Mouse (Mus musculus) embryo, embryonic 9.5 days (tissue): ENCODE measurements around the gene B3gntl1.

Source experiments
- DNase-seq: peaks from one replicate; pipeline ENCODE4 v3.0.0-alpha.2; 2017; ENCODE audit errors: extremely low spot score

Gene B3gntl1

DNA sequence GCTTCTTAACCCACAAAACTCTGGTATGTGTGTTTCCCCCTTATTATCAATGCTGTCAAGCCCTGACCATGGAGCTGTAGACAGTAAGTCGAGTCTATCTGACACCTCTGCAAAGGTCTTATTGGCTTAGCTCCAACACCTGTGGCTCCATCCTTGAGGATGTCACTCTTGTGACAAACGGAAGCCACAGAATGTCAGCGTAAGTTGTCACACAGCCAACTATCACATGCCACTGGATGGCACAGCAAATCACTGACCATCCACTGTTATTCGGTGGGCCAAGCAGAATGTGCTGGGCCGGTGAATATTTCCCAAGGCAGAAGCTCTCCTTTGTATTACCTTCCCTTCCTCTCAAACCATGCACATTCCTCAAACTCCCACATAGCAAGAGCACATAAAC is 24.8 kb downstream of the B3gntl1 start:
- DNase-seq = no peak

DNA sequence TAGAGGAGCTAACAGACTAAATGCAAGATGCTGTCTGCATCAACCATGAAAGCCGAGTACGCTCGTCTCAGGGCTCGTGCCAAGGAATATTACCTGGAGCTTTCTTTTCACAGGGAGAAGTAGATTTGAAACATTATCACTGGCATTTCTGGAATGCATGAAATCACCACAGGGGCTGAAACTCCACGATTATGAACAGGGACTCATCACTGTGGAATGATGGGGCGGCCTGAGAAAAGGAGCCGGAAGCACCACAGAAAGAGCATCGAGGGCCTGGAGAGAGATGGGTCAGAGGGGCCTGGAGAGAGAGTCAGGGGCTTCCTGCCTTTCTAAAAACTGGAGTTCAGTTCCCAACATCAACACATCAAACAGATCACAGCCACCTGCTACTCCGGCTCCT is 25.6 kb downstream of the B3gntl1 start:
- no peak for DNase-seq

DNA sequence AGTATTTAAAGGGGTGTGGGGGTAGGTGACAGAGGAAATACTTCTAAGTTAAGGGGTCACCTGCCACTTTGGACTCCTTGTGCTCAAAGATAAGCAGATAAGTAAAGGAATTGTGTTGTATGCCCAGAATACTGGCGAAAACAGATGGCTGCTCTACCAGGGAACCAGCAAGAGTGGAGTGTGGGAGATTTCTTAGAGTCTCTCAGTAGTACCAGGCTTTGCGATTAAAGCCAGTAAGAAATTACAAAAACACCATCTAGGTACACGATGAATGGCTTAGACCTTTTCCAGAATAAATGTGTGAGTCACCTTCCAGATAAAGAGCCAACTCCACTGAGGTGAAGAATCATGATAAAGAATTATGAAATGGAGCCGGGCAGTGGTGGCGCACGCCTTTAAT is 27.6 kb downstream of the B3gntl1 start:
- DNase-seq = no peak

DNA sequence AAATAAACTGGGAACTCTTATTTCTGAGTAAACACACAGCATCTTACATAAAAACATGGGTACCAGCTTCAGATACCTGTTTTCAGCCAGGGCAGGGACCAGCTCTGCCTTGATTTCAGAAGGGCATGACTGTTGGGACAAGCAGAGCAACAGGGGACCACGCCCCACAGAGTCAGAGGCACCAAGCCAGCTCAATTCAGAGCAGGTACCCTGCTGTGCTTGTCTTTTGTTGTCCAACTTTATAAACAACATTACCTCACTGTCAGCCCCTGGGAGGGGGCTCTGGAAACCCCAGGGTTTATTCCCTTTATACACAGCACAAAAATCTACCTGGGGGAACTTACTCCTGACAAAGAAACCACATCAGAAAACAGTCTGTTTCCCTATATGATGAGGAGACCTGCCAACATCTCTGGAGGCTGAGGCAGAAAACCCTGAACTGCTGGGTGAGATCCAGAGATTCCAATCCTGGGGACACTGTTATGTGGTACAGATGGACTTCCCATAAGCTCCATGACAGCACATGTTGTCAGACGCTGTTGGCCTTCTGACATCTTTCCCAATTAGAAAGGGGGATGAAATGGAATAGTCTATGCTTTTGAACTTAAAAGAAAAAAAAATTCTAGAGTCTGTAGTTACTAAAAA is 31.3 kb downstream of the B3gntl1 start:
- DNase-seq = no peak

DNA sequence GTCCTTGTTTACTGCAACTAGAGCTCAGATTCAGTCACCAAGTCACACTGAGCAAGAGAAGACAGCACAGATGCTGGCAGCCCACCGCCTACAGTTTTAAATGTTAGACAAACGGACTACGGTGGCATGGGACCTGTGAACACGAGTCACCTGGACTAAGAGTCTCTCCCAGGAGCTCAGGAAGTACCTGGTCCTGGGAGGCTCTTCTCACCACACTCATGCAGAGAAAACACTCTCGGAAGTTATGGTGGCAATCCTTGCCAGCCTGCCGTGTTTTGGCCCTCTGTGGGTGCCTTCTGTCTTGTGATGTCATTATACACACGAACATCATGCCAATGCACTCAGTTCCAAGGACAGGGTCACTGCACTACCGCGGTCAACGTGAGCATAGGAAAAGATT is 36.3 kb downstream of the B3gntl1 start:
- no peak for DNase-seq

DNA sequence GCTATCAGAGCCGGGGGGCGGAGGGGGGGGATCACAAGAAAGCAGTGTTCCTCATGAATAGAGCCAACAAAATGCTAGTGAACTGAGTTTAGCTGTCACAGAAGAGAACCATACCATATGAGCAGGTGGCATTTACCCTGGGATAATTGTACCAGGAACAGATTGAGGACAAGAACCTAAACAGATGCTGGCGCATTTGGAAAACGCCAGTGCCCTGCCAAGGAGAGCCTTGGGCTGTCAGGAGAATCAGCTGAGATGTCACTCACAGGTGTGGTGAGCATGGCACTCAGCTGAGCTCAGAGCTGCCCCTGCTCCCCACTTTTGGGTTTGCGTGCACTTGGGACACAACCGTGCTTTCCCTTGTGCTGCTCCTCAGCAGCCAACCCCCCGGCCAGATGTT is 41.5 kb downstream of the B3gntl1 start:
- DNase-seq = no peak

DNA sequence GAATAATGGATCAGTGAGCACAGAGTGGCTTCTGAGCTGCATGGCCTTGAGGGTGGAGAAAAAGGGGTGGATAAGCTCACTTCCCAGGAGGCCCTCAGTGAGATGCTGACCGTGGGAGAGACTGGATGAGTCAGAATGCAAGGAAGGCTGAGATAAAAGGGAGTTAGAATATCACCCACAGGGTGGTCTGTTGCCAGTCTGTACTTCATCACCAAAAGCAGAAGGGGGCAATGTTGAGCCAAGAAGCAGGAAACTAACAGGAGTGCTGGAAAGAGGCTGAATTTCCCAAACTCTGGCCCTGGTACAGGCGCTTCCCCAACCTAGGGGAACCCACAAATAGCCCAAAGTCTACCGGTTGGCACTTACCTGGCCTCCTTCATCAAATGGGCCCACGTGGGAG is 42.5 kb downstream of the B3gntl1 start:
- DNase-seq = no peak

DNA sequence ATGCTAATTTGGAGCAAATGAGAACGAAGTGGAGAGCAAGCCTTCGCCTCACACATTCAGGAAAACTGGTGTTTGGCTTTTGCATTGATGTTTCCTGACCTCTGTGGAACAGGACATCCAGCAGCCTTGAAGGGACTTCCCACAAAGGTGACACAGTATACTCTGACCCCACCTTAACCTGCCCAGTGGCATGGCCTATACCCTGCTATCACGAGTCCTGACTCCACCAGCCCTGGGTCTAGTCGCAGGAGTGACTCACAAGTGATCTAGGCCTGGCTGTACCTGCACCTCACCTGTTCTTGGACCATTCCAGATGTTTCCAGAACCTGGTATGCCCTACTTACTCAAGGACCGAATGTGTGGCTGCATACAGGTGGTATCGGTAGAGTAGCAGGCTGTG is 43.4 kb downstream of the B3gntl1 start:
- DNase-seq = no peak

DNA sequence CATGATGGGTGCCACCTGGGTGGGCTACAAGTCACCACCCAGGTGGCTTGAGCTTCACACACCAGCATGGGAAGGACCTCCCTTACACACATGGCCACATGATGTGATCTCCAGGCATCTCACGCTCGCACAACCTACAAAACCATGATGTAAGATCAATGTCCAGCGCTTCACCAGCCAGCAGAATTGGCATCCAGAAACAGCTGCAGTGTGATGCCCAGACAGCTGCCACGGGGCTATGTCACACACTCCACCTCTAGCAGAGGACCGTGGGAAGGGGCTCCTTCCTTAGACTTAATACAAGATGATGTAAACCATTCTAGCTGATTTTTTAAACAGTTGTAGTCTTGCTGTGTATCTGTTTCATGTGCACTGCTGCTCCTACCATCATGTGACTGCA is 45.4 kb downstream of the B3gntl1 start:
- no peak for DNase-seq

DNA sequence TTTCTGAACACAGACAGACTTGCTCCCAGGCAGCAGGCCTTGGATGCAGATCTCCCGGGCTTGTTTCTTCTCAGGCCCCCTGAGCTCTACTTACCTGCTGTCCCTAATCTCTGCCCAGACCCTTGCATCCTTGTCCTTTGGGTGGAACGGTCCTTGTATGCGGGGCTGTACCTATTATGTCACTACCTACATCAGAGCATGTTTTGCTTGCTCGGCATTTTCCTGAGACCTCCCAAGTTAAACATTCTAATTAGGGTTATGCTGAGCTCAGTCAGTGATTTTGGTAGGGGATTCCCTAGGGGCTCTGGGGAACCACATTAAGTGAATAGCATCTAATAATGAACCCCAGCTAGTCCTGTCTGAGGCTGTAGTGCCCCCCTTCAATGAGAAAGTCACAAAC is 47.9 kb downstream of the B3gntl1 start:
- DNase-seq = no peak

DNA sequence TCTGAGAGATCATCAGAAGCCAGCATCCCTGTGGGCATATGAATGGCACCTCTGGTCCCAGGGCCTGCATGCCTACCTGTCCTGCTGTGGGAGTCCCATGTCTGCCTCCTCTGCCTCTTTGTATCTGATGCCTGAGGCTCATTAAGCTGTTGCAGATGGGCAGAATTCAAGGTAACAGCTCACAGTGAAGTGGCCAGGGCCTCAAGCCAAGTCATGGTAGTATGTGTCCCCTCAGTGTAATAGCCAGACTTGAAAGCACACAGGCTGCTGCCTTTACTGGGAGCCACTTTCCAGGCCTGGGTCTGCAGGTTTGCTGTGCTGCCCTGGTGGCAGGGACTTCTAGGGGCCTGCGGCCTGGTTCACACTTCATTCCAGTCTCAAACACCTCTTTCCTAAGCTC is 55.6 kb downstream of the B3gntl1 start:
- DNase-seq = no peak

DNA sequence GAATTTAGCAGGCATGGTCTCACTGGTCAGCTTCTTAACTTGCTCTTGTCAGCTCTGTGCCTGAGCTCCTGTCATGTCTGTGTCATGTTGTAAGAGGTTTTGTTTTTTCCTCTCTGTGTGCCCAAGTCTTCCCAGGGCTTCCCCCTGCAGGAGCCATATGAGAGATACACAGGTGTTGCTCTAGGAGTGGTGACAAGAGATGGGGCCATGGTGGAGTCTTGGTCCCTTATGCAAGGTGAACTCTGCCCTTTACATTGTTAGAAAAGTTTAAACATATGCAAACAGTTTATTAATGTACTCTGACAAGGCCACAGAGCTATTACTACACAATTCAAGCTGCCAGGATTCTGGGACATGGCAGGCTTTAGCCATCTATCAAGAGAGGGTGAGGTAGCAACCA is 56.5 kb downstream of the B3gntl1 start:
- DNase-seq = no peak

DNA sequence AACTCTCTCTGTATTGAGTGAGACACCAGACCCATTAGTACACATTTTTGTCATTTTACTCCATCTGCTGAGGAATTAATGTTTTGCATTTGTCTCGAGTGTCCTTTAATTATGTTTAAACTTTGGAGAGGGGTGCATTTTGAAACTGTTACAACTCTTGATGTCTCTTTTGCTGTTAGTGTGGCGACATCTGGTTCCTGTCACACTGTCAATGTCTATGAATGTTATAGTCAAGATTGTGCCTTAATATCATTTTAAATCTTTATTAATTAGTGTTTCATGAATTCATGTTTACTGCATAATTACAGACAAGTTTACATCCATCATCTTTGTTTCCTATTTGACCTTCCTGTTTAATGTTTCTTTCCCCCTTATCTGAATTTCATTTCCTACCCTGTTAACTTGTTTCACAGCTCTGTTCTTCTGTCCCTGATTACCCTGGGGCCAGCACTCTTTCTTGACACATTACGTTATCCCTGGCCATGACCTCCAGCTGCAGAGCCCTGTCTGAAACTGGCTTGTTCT is 56.9 kb downstream of the B3gntl1 start:
- DNase-seq = no peak

DNA sequence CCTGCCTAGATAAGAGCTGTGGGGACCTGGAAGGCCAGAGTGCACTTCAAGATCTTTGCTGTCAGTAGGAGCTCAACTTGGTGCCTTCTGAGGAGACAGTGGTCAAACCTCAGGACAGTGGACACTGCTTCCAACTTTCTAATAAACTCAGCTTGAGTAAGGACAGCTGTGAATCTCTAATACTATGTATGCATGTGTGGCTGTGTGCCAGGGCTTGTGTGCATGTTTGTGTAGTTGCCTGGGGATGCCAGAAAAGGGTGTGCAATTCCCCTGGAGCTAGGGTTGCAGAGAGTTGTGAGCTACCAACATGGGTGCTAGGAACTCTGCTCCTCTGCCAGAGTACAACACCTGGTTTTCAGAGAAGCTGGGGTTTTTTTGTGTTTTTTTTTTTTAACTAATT is 62.0 kb downstream of the B3gntl1 start:
- no peak for DNase-seq

DNA sequence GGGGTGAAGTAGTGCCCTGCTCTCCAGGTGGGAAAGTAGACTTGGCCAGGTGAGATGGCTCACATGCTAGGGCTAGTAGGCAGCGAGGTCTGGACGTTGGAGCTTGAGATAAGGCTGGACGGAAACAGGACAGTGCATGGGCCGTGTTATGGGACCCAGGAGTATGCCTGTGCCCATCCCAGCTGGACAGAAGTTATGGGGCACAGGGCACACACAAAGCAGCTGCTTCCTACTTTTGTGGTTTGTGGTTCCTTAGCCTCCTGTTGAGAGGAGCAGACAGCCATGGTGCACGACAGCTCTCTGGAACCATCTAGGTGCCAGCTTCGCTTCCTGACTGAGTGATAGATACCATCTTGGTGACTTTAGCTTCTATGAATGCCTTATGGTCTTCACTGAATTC is 67.3 kb downstream of the B3gntl1 start:
- DNase-seq = no peak

DNA sequence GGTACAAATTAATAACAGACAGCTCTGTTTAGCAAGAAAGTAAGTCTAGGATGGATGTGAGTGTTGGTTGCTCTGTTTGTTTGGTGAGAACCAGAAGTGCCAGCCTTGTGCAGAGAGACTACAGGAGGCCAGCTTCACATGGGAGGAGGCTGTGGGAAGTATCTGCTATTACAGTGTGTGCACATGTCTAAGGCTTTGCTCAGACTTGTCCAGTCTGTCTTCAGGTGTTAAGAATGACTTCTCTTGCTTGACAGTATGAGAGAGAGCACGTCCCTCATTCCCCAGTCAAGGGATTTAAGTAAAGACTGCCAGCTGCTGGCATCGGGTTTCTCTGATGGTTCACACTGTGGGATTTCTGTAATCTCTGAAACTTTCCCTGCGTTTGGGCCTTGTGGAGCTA is 71.5 kb downstream of the B3gntl1 start:
- DNase-seq = no peak

DNA sequence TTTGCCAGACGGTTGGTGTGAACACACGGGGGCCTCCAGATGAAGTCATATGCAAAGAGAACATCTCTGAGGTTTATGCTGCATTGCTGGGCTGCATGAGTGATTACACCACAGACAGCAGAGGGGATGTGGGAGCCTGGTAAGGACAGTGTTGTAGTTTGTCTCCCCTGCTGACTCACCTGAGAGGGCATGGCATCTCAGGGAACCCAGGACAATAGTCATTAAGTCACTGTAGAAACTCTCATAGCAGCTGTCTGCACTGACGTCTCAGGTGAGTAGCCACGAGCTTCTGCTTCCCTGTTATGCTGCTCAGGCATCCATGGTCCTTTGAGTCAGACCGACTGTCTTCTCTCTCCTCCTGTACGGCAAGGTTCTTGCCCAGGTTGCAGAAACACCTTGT is 75.7 kb downstream of the B3gntl1 start:
- DNase-seq = no peak

DNA sequence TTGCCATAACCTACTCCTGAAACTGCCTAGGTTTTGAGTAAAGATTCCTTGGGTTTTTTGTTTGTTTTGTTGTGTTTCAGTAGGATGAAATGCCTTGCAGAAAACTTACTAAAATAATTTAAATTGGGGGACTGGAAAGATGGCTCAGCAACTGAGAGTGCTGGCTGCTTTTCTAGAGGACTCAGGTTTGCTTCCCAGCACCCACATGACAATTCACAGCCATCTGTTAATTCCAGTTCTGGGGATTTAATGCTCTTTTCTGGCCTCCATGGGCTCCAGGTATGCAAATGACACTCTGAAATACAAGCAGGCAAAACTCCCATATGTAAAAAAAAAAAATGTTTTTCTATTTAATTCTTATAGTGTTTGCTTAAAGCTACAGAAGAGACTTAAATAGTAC is 91.1 kb downstream of the B3gntl1 start:
- DNase-seq = no peak
